Mouse (Mus musculus) heart, postnatal 25 days (tissue): ENCODE measurements around the gene Stk31. TPM values are rescaled to one million over a fixed set of nuclear protein-coding genes. Genes with fewer than 3 reads are reported as not detected.

Experiments
- total RNA-seq, 2 experiments: library from RNA; stranded (reverse); gene quantifications; 2 replicates each; pipeline ENCODE4 v1.2.3; 2021

Gene Stk31
- total RNA-seq, 2 experiments from 2014 or later, result 0.17 to 0.26 TPM

Other genes with a start within 250 kb of the Stk31 start
- gene Igf2bp3, start 180.6 kb upstream of the Stk31 start, total RNA-seq, result under 1 TPM; 0.34 to 0.36 TPM
- gene Tra2a, start 131.6 kb upstream of the Stk31 start, total RNA-seq, result 10 to 100 TPM; 24.8 to 34.4 TPM
- gene Ccdc126, start 76.3 kb upstream of the Stk31 start, total RNA-seq, result 1 to 10 TPM; 4.2 to 4.5 TPM
- gene Fam221a, start 27.9 kb upstream of the Stk31 start, total RNA-seq, result under 1 TPM; 0.25 to 0.57 TPM